Mouse (Mus musculus): Measurements from ENCODE around the gene Pard3b. TPM values are rescaled to one million over a fixed set of nuclear protein-coding genes. Genes with fewer than 3 reads are reported as not detected.

The Pard3b gene
- 10.4 and 12.5 TPM in 2 replicates for polyA plus RNA-seq (2015; fragmentation: Nextera tagmentation; extraction: Ambion mirVana)

- ATAC-seq (ENCODE audit: low read depth): peak; percentile 93
- 1% methylated on average over 57 of the region's 60 CpGs for WGBS
- Histone ChIP-seq H3K27ac (replicated peaks) (peak within 1 kb of the TSS; percentile 56; the same call in 1 of the 2 replicates), H3K4me1 (replicated peaks) (peaks cover 13% of the 10 kb centered on the region; the same call in 1 of the 2 replicates), H3K27me3 (peaks cover 14% of the 10 kb centered on the region; the same call in 1 of the 2 replicates), H3K4me3 (peak within 1 kb of the TSS; percentile 85), H3K36me3 (no peaks in the 10 kb centered on the region), H3K9ac (peak within 1 kb of the TSS; percentile 85), H3K9me3 (no peaks in the 10 kb centered on the region), H3K4me2 (peak within 1 kb of the TSS; percentile 97)
Measured at GRCm38 (mm10) chr1:61638347-61639111, at the start of gene Pard3b. TSS of gene Pard3b (plus strand) at chr1:61638824.

- Histone ChIP-seq H3K4me1 (replicated peaks) (no peaks in the 10 kb centered on the region; the same call in 1 of the 2 replicates), H3K27me3 (no peaks in the 10 kb centered on the region), H3K9ac (no peak overlapping the region), H3K36me3 (no peaks in the 10 kb centered on the region), H3K9me3 (no peaks in the 10 kb centered on the region), H3K4me2 (no peak overlapping the region), H3K27ac (replicated peaks) (no peak overlapping the region), H3K4me3 (no peak overlapping the region)
- ATAC-seq (ENCODE audit: low read depth): no peak
Measured at GRCm38 (mm10) chr1:61616176-61616575, 22.4 kb upstream of the Pard3b start.

- Histone ChIP-seq H3K27ac (replicated peaks) (no peak overlapping the region), H3K36me3 (no peaks in the 10 kb centered on the region), H3K27me3 (no peaks in the 10 kb centered on the region), H3K9me3 (no peaks in the 10 kb centered on the region), H3K9ac (no peak overlapping the region), H3K4me1 (replicated peaks) (no peaks in the 10 kb centered on the region; the same call in 1 of the 2 replicates), H3K4me3 (no peak overlapping the region), H3K4me2 (no peak overlapping the region)
- no peak for ATAC-seq (ENCODE audit: low read depth)
- WGBS: 51% methylated on average over 1 of the region's 1 CpGs
Measured at GRCm38 (mm10) chr1:61620651-61621050, 18.0 kb upstream of the Pard3b start.

DNA sequence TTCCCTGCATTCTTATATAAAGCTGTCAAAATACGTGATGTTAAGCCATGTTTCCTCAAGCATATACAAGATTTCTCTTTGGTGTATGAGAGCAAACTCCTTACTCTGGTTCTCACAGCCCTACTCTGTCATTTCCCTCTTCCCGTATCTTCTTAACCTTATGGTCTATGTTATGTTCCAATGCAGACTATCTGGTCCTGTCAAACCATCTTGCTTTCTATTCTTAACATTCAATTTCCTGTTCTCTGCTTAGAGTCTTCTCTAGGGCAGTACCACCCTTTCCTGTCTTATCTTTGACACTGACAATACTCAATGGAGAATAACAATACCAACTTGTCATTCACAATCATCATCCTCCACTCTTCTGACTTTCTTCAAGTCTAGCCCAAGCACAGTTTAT lies 8.8 kb upstream of the Pard3b start:
- Histone ChIP-seq H3K9ac (no peak overlapping the region), H3K27ac (replicated peaks) (no peak overlapping the region), H3K4me2 (no peak overlapping the region), H3K36me3 (no peaks in the 10 kb centered on the region), H3K9me3 (no peaks in the 10 kb centered on the region), H3K27me3 (no peaks in the 10 kb centered on the region), H3K4me1 (replicated peaks) (no peaks in the 10 kb centered on the region), H3K4me3 (no peak overlapping the region)
- WGBS: 89% methylated on average over 2 of the region's 2 CpGs
- no peak for ATAC-seq (ENCODE audit: low read depth)

DNA sequence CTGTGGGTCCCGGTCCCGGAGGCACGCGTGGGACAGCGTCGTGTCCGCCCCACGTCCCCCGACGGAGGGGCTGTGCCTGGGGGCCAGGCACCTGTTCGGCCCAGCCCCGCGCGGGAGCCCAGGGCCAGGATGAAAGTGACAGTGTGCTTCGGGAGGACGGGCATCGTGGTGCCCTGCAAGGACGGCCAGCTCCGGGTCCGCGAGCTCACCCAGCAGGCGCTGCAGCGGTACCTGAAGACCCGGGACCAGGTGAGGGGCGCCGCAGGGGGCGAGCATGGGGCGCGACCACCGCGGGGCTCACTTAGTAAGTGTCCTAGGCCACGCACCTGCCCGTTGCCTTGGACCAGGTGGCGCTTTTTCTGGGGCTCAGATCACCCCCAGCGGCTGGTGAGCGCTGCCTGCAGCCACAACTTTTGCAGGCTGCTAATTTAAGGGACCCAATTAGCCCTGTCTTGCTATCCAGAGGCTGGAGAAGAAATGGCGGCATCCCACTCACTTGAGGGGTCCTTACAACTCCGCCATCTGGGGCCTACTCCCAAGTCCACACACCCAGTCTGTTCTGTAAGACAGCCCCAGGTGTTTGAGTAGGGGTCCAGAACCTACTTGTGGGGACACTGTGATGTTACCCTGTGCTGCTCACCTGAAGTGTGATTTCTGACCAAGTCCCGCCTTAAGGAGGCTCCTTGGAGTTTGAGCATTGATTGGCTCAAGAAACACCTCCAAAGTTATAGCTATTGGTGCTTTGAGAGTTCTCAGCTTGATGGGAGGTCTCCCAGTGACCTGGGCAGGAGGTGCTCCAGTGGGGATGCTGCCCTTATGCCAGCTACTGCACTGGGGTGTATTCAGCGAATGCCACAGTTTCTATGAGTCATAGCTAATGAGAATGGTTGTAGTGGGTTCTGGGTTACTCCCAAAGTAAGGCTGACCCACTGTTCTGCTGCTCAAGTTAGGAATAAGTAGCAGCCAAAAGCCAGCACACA lies 780 bp downstream of the Pard3b start:
- Histone ChIP-seq H3K4me1 (replicated peaks) (peaks cover 13% of the 10 kb centered on the region; the same call in 1 of the 2 replicates), H3K9me3 (no peaks in the 10 kb centered on the region), H3K4me3 (peak overlapping the region; percentile 85), H3K27me3 (peaks cover 14% of the 10 kb centered on the region; the same call in 1 of the 2 replicates), H3K27ac (replicated peaks) (peak overlapping the region; percentile 56; the same call in 1 of the 2 replicates), H3K36me3 (no peaks in the 10 kb centered on the region), H3K4me2 (peak overlapping the region; percentile 97), H3K9ac (peak overlapping the region; percentile 85)
- WGBS: 3% methylated on average over 40 of the region's 40 CpGs
- ATAC-seq (ENCODE audit: low read depth): peak; percentile 75

GRCm38 (mm10) chr1:61641880-61642279 lies 3.3 kb downstream of the Pard3b start:
- WGBS: 78% methylated on average over 4 of the region's 4 CpGs
- no peak overlapping the region for H3K4me2 ChIP-seq
- ATAC-seq (ENCODE audit: low read depth): no peak
- H3K4me3 ChIP-seq: no peak overlapping the region
- peaks cover 14% of the 10 kb centered on the region; the same call in 1 of the 2 replicates for H3K27me3 ChIP-seq
- peaks cover 13% of the 10 kb centered on the region; the same call in 1 of the 2 replicates for H3K4me1 ChIP-seq (replicated peaks)
- no peaks in the 10 kb centered on the region for H3K36me3 ChIP-seq
- H3K9ac ChIP-seq: no peak overlapping the region
- H3K9me3 ChIP-seq: no peaks in the 10 kb centered on the region
- H3K27ac ChIP-seq (replicated peaks): no peak overlapping the region

DNA sequence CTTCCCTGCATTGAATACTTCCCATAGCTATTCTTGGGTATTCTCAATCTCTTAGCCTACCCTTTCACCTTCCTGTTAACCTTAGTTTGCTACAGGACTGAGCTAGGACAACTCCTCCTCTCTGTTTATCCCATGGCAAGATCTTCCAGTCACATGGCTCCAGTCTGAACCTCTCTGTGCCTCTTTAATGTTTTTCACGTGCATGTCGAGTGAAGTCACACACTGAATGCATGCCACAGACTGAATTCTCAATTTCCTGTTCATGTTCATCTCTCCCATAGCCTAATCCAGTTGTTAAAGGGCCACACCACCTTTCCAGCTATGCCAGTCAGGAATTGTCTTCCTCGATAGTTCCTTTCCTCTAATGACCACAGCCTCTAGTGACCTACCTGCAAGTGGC lies 6.4 kb downstream of the Pard3b start:
- Histone ChIP-seq H3K4me2 (no peak overlapping the region), H3K9me3 (no peaks in the 10 kb centered on the region), H3K4me1 (replicated peaks) (peaks cover 9% of the 10 kb centered on the region), H3K27me3 (peaks cover 4% of the 10 kb centered on the region; the same call in 1 of the 2 replicates), H3K27ac (replicated peaks) (no peak overlapping the region), H3K9ac (no peak overlapping the region), H3K36me3 (no peaks in the 10 kb centered on the region), H3K4me3 (no peak overlapping the region)
- ATAC-seq (ENCODE audit: low read depth): no peak
- 85% methylated on average over 3 of the region's 3 CpGs for WGBS

DNA sequence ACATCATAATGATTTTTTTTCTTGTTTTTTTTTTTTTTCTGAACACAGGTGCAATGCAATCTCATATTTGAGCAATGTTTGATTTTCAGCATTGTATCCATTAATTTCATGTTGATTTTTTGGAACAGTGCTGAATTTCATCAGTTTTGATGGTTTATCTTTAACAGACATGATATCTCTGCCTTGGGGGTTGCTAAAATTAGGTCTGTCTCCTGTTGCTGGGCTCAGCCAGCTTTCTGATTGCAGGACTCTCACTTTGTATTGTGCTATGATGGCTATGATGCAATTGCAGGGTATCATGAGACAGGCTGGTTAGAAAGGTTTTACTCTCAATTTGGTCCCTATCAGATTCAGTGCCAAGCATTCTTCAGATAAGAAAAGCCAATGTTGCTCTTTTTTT lies 11.3 kb downstream of the Pard3b start:
- H3K4me2 ChIP-seq: no peak overlapping the region
- H3K9me3 ChIP-seq: no peaks in the 10 kb centered on the region
- no peaks in the 10 kb centered on the region for H3K36me3 ChIP-seq
- H3K4me1 ChIP-seq (replicated peaks): peaks cover 20% of the 10 kb centered on the region
- no peaks in the 10 kb centered on the region for H3K27me3 ChIP-seq
- H3K9ac ChIP-seq: no peak overlapping the region
- ATAC-seq (ENCODE audit: low read depth): no peak
- no peak overlapping the region for H3K4me3 ChIP-seq
- H3K27ac ChIP-seq (replicated peaks): no peak overlapping the region

DNA sequence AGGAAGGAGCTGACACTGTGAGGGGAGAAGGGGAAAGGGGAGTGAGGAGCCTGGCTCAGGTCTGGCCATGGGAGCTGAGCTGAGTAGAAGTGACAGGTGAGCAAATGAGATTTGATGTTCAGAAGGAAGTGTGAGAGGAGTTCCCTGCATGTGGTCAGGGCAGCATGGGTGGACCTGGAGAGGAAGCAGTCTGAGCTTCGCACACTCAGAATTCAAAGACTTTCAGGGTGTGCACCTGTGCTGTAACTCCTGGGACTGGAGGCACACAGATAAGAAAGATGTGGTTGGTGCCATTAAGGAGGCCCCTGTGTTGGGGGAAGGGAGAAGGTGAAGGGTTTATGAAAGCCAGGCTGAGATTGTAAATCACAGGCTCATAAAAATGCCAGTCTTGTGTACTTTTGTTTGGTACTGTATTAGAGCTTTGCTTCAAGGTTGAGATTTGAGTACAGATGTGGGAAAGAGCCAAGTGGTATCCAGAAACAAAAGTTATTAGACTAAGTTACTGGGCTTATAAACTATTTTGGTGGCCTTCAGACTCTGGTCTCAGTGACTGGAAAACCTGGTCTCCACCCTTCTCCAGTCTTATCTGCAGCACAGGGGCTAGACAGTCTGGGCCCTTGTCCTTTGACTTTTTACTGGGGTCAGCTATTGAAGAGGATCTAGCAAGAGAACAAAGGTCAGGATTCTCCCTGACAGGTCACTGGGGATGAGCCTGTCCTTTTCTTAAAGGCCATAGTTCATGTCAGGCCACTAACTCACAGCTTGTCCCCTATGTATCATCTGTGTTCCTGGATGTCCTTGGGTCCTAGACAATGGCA lies 13.0 kb downstream of the Pard3b start:
- Histone ChIP-seq H3K27ac (replicated peaks) (no peak overlapping the region), H3K4me3 (no peak overlapping the region), H3K36me3 (no peaks in the 10 kb centered on the region), H3K4me2 (no peak overlapping the region), H3K9me3 (no peaks in the 10 kb centered on the region), H3K4me1 (replicated peaks) (peaks cover 20% of the 10 kb centered on the region), H3K9ac (no peak overlapping the region), H3K27me3 (no peaks in the 10 kb centered on the region)
- ATAC-seq (ENCODE audit: low read depth): no peak
- WGBS: 37% methylated on average over 1 of the region's 1 CpGs

DNA sequence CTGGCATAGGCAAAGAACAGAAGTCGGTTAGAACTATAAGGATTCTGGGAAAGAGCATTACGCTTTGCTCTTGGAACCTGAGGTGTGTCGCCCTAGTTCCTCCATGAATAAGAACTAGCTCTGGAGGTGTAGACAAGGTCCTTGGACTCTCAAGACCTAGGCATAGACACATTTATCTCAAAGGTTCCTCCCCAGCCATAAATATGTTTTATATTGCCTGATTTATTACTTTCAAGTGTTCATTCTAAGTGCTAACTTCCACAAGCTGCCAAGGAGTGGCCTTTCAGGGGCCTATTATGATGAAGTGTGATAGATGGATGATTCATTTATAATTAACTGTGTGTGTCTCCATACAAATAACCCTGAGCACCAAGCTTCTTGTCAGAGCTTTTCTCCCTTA lies 19.1 kb downstream of the Pard3b start:
- Histone ChIP-seq H3K4me3 (no peak overlapping the region), H3K9ac (no peak overlapping the region), H3K4me2 (no peak overlapping the region), H3K36me3 (no peaks in the 10 kb centered on the region), H3K9me3 (no peaks in the 10 kb centered on the region), H3K27ac (replicated peaks) (no peak overlapping the region), H3K4me1 (replicated peaks) (peaks cover 3% of the 10 kb centered on the region; the same call in 1 of the 2 replicates), H3K27me3 (no peaks in the 10 kb centered on the region)
- ATAC-seq (ENCODE audit: low read depth): no peak
- WGBS: 82% methylated on average over 3 of the region's 3 CpGs

DNA sequence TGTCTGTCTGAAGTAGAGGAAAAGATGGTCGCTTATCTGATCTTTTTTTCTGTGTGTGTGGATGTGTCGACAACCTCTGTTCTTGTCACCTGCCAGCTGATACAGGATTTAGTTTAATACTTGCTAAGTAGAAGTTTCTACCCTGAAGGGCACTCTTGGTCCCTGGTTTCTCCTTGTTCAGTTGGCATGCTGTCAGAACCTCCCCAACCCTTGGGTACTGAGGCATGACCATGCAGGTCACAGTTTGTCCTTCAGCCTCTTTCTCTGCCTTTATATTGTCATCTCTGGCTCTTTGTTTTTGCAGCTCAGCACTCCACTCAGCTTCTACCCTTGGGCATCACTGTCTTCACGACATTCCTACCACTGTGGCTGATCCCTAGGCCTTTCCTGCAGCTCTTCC lies 21.3 kb downstream of the Pard3b start:
- Histone ChIP-seq H3K27ac (replicated peaks) (no peak overlapping the region), H3K4me2 (no peak overlapping the region), H3K4me3 (no peak overlapping the region), H3K4me1 (replicated peaks) (no peaks in the 10 kb centered on the region), H3K9me3 (no peaks in the 10 kb centered on the region), H3K9ac (no peak overlapping the region), H3K36me3 (no peaks in the 10 kb centered on the region), H3K27me3 (no peaks in the 10 kb centered on the region)
- no peak for ATAC-seq (ENCODE audit: low read depth)
- 82% methylated on average over 3 of the region's 3 CpGs for WGBS

All from neural tube, embryonic 13.5 days (tissue).